Mouse (Mus musculus) cerebellum, adult 2 months (tissue): ENCODE results near the gene Emp3.

Experiments
- CTCF ChIP-seq: fragments of 200-500 bp; IDR thresholded peaks from 2 replicates; pipeline ENCODE4 v1.5.1; 2011; ENCODE audit warnings: low read depth, mild to moderate bottlenecking, control low read depth, low read length, moderate library complexity, borderline replicate concordance; ENCODE audit not compliant: insufficient read depth
- POLR2A ChIP-seq: fragments of 200-500 bp; IDR thresholded peaks from 2 replicates; pipeline ENCODE4 v1.6.1; 2011; ENCODE audit warnings: low read length, control low read depth, borderline replicate concordance; ENCODE audit not compliant: insufficient read depth

GRCm38 (mm10) chr7:45869787-45870186 lies 51.4 kb downstream of the Emp3 start:
- TF ChIP-seq CTCF (no peak), POLR2A (no peak)
